8 mouse cellular contexts compared by ENCODE assay signal in the genomic region with DNA sequence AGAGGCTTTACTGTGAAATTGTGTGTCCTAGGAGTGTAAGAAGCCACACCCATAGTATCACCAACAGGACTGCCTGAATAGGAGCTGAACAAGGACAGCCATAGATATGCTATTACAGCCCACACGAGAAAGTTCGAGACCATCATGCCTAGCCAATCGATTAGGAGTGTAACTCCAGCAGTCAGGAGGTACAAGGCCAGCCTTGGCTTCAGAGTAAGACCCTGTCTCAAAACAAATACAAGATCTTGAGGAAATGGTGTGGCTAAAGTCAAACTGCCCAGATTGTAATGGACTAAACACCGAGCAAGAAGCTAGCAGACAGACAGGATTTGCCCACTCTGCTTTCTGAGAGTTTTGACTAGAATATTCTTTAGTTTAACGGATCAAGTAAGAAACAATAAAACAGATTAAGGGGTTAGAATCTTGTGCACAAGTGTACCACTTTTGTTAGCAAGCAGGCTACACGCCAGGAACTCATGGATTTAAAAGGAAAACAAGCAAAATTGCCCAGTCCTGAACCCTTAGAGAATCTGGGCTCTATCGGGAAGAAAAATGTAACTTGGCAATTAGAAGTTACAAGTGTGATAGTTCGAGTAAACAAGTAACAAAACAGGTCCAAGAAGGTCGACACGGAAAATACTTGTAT. TPM values are rescaled to one million over a fixed set of nuclear protein-coding genes. Genes with fewer than 3 reads are reported as not detected.
DNase-seq lines count a peak whose midpoint lies in the region; ATAC-seq lines count a peak whose summit lies in the region.

No protein-coding gene starts in this region.

- H3K4me1 ChIP-seq in hindbrain, embryonic 16.5 days (ENCODE audit: control insufficient read depth, insufficient read depth, low read depth, low read length) = peaks cover 20% of the 10 kb centered on the region
- peaks cover 17% of the 10 kb centered on the region for H3K4me1 ChIP-seq in midbrain, embryonic 14.5 days (ENCODE audit: control insufficient read depth, insufficient read depth, low read length)

- H3K9me3 ChIP-seq in hindbrain, embryonic 16.5 days (ENCODE audit: control insufficient read depth, low read length) = no peaks in the 10 kb centered on the region
- no peaks in the 10 kb centered on the region for H3K9me3 ChIP-seq in midbrain, embryonic 14.5 days (ENCODE audit: control insufficient read depth, low read length)

- H3K9ac ChIP-seq in hindbrain, embryonic 16.5 days (ENCODE audit: low read depth, low read length) = peak overlapping the region; percentile 73
- H3K9ac ChIP-seq in midbrain, embryonic 14.5 days (replicated peaks; ENCODE audit: low read length) = peak overlapping the region; percentile 96

- peak; percentile 37 for DNase-seq in adrenal gland, postnatal 10 days
- DNase-seq in adrenal gland, postnatal 25 days = no peak
- DNase-seq in retina, embryonic 14.5 days (ENCODE audit: low spot score) = peak; percentile 18
- DNase-seq in retina, postnatal 1 day = no peak
- no peak for DNase-seq in midbrain, embryonic 14.5 days
- DNase-seq in cerebellum, adult 18-20 months = no peak
- no peak for DNase-seq in gastrocnemius, postnatal 36 days

- WGBS in hindbrain, embryonic 16.5 days = 19% methylated on average over 10 of the region's 10 CpGs
- WGBS in midbrain, embryonic 14.5 days = 19% methylated on average over 10 of the region's 10 CpGs

- peak overlapping the region; percentile 96 for H3K4me3 ChIP-seq in hindbrain, embryonic 16.5 days (ENCODE audit: low read length)
- H3K4me3 ChIP-seq in midbrain, embryonic 14.5 days (replicated peaks; ENCODE audit: low read depth, low read length) = peak overlapping the region; percentile 93

- intact Hi-C loops in gastrocnemius, postnatal 36 days (cut with DNase I) = loop anchor here (5.0 kb wide), 1 partner anchor 184 kb away; a partner anchor contains a TSS

- peak overlapping the region; percentile 62 for H3K4me2 ChIP-seq in hindbrain, embryonic 16.5 days (ENCODE audit: low read length)
- peak overlapping the region; percentile 74 for H3K4me2 ChIP-seq in midbrain, embryonic 14.5 days (ENCODE audit: low read length)

- H3K27ac ChIP-seq in hindbrain, embryonic 16.5 days (ENCODE audit: low read depth, low read length) = peak overlapping the region; percentile 96
- H3K27ac ChIP-seq in midbrain, embryonic 14.5 days (replicated peaks; ENCODE audit: low read depth, low read length) = peak overlapping the region; percentile 95

- H3K36me3 ChIP-seq in hindbrain, embryonic 16.5 days (ENCODE audit: control insufficient read depth, insufficient read depth, low read length) = peaks cover 15% of the 10 kb centered on the region
- H3K36me3 ChIP-seq in midbrain, embryonic 14.5 days (ENCODE audit: control insufficient read depth, insufficient read depth, low read length) = peaks cover 27% of the 10 kb centered on the region

- no peak for ATAC-seq in hindbrain, embryonic 16.5 days
- no peak for ATAC-seq in midbrain, embryonic 14.5 days (ENCODE audit: low FRiP score, low TSS enrichment)

- no peaks in the 10 kb centered on the region for H3K27me3 ChIP-seq in hindbrain, embryonic 16.5 days (replicated peaks; ENCODE audit: control insufficient read depth, insufficient read depth, low read length)
- H3K27me3 ChIP-seq in midbrain, embryonic 14.5 days (ENCODE audit: control insufficient read depth, insufficient read depth, low read length) = no peaks in the 10 kb centered on the region

RNA-seq across cellular contexts. Expression of a gene that starts 0.8 kb away (rescaled TPM):
- total RNA-seq in adrenal gland, postnatal 10 days (2021) = 100 to 1,000 TPM; 227 to 237 TPM
- total RNA-seq in adrenal gland, postnatal 25 days (2021) = 201 and 220 TPM in 2 replicates
- 76.0 and 80.8 TPM in 2 replicates for polyA plus RNA-seq in hindbrain, embryonic 16.5 days (2015; fragmentation: Nextera tagmentation; extraction: Ambion mirVana)
- 87.5 and 90.8 TPM in 2 replicates for polyA plus RNA-seq in midbrain, embryonic 14.5 days (2014; fragmentation: Nextera tagmentation; extraction: Ambion mirVana)
- total RNA-seq in gastrocnemius, postnatal 36 days (2021) = 10 to 100 TPM; 63.3 to 79.1 TPM

RNA-seq across cellular contexts. Expression of a gene that starts 10.2 kb away (rescaled TPM):
- total RNA-seq in adrenal gland, postnatal 10 days (2021) = under 1 TPM; 0.48 to 0.85 TPM
- total RNA-seq in adrenal gland, postnatal 25 days (2021) = 0.19 and 0.33 TPM in 2 replicates
- polyA plus RNA-seq in hindbrain, embryonic 16.5 days (2015; fragmentation: Nextera tagmentation; extraction: Ambion mirVana) = 0.91 and 1.4 TPM in 2 replicates
- polyA plus RNA-seq in midbrain, embryonic 14.5 days (2014; fragmentation: Nextera tagmentation; extraction: Ambion mirVana) = 0.75 and 1.3 TPM in 2 replicates
- total RNA-seq in gastrocnemius, postnatal 36 days (2021) = under 1 TPM; 0.07 to 0.18 TPM

Comparison
In these comparisons a context has a peak if more than half of its experiments do, and no peak if none do; other contexts are left out.
1. DNase-seq: peak in adrenal gland, postnatal 10 days (single experiment) and retina, embryonic 14.5 days (single experiment); none in adrenal gland, postnatal 25 days (single experiment), retina, postnatal 1 day (single experiment), midbrain, embryonic 14.5 days (single experiment), cerebellum, adult 18-20 months (0 of 2) and gastrocnemius, postnatal 36 days (0 of 2).